Mouse (Mus musculus) heart, postnatal 0 days (tissue): Measurements from ENCODE around the gene Catsper1. TPM values are rescaled to one million over a fixed set of nuclear protein-coding genes. Genes with fewer than 3 reads are reported as not detected.
A peak's percentile ranks its signal among the peaks of the same experiment; 100 is the strongest.

Experiments
- ATAC-seq: fragments of 200-750 bp; cut with Nextera tagmentation; 2 replicates; pipeline ENCODE4 v1.8.0; 2017; ENCODE audit warnings: low read depth, moderate number of reproducible peaks, moderate library complexity; ENCODE audit not compliant: insufficient read depth
- DNase-seq: peaks from one replicate; pipeline ENCODE4 v3.0.0-alpha.2; 2016; ENCODE audit warnings: low spot score
- H3K27ac ChIP-seq: fragments of 300-500 bp; sonication (generic); 2 replicates; pipeline ENCODE4 v1.5.1; 2014; ENCODE audit warnings: low read depth, mild to moderate bottlenecking
- H3K27me3 ChIP-seq: fragments of 300-500 bp; sonication (generic); 2 replicates; pipeline ENCODE4 v1.6.1; 2014; ENCODE audit warnings: low read length, mixed read lengths; ENCODE audit not compliant: control insufficient read depth, insufficient read depth
- H3K36me3 ChIP-seq: fragments of 300-500 bp; sonication (generic); replicated peaks from 2 replicates; pipeline ENCODE4 v1.6.1; 2014; ENCODE audit warnings: low read length, mixed read lengths; ENCODE audit not compliant: control insufficient read depth, insufficient read depth
- H3K4me1 ChIP-seq: fragments of 300-500 bp; sonication (generic); 2 replicates; pipeline ENCODE4 v1.6.1; 2014; ENCODE audit warnings: antibody characterized with exemption; ENCODE audit not compliant: control insufficient read depth, insufficient read depth
- H3K4me2 ChIP-seq: fragments of 300-500 bp; sonication (generic); 2 replicates; pipeline ENCODE4 v1.6.1; 2014; ENCODE audit warnings: low read depth, mild to moderate bottlenecking, low read length, moderate library complexity
- H3K4me3 ChIP-seq: fragments of 300-500 bp; sonication (generic); 2 replicates; pipeline ENCODE4 v1.5.1; 2014; ENCODE audit warnings: low read depth, low read length
- H3K9ac ChIP-seq: fragments of 300-500 bp; sonication (generic); replicated peaks from 2 replicates; pipeline ENCODE4 v1.6.1; 2014; ENCODE audit warnings: low read depth, low read length, mixed read lengths
- H3K9me3 ChIP-seq: fragments of 300-500 bp; sonication (generic); replicated peaks from 2 replicates; pipeline ENCODE4 v1.6.1; 2016; ENCODE audit warnings: low read length; ENCODE audit not compliant: control insufficient read depth
- CTCF ChIP-seq: IDR thresholded peaks from 2 replicates; pipeline ENCODE4 v1.5.1; 2016; ENCODE audit warnings: antibody characterized with exemption, control low read depth, low read depth
- EP300 ChIP-seq: IDR thresholded peaks from 2 replicates; pipeline ENCODE4 v1.6.1; 2016; ENCODE audit warnings: antibody characterized with exemption, low read depth
- WGBS: fragments of 180-500 bp; shearing (Covaris S2); extraction: QIAGEN DNeasy Blood & Tissue Kit; methylation state at CpG from one replicate; pipeline ENCODE4 v1.1.7; 2014; 5-methylcytosine and 5-hydroxymethylcytosine counted together
- polyA plus RNA-seq: library from polyadenylated mRNA; unstranded; fragments of >200 nt; fragmentation: Nextera tagmentation; extraction: Ambion mirVana; gene quantifications from 2 replicates; pipeline ENCODE4 v1.2.1, GENCODE M21; 2015
- total RNA-seq: library from RNA; depleted of rRNA; stranded (reverse); fragments of >200 nt; gene quantifications from 2 replicates; pipeline ENCODE4 v1.2.3, GENCODE M21; 2014; ENCODE audit warnings: low replicate concordance

Catsper1 gene
- total and polyA plus RNA-seq, 2 experiments from 2014 or later = not detected

DNA sequence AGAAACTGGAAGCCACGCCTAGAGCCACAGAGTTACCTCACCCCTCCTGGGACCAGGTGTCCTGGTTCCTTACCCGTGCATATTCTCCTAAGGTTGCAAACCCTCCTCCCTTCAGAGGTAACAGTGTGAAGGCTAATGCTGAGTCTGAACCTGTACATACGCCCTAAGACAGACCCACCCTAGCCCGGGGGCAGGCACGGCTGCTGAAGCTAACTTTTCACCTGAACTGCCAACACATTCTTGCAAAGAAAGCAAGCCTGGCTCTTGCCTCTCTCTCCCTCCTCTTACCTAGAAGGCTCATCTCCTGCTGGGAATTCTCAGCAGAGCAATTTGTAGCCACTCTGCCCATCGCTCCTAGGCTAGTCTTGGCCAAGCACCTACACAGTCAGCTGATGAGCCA is 35.0 kb upstream of the Catsper1 start:
- Histone ChIP-seq H3K4me2 (no peak overlapping the region), H3K4me3 (no peak overlapping the region), H3K4me1 (peaks cover 17% of the 10 kb centered on the region), H3K27me3 (no peaks in the 10 kb centered on the region), H3K9me3 (no peaks in the 10 kb centered on the region), H3K9ac (no peak overlapping the region), H3K36me3 (no peaks in the 10 kb centered on the region), H3K27ac (no peak overlapping the region)
- TF ChIP-seq CTCF (no peak), EP300 (no peak)
- DNase-seq = no peak
- ATAC-seq = no peak
- 80% methylated on average over 6 of the region's 6 CpGs for WGBS

DNA sequence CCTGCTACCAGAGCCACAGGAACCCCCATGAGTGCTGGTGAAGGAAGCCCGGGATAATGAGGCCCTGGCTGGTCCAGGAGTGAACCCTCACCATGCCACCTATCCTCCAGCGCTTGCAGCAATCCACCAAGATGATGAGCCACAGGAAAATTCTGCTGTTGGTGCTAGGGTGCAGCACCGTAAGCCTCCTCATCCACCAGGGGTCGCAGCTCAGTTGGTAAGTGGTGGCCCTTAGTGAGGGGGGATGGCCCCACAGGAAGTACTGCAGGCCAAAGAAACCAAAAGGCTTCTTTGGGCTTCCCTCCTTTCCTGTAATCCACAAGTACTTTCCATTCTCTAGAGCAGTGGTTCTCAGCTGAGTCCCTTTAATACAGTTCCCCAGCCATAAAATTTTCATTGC is 33.1 kb upstream of the Catsper1 start:
- 12% methylated on average over 4 of the region's 4 CpGs for WGBS
- Histone ChIP-seq H3K9ac (no peak overlapping the region), H3K4me3 (no peak overlapping the region), H3K27me3 (no peaks in the 10 kb centered on the region), H3K36me3 (no peaks in the 10 kb centered on the region), H3K9me3 (no peaks in the 10 kb centered on the region), H3K4me1 (peaks cover 13% of the 10 kb centered on the region), H3K4me2 (no peak overlapping the region), H3K27ac (no peak overlapping the region)
- DNase-seq (peak; percentile 66), ATAC-seq (peak; percentile 38; the same call in 1 of the 2 replicates)
- TF ChIP-seq CTCF = peak; percentile 74
- no peak for TF ChIP-seq EP300

DNA sequence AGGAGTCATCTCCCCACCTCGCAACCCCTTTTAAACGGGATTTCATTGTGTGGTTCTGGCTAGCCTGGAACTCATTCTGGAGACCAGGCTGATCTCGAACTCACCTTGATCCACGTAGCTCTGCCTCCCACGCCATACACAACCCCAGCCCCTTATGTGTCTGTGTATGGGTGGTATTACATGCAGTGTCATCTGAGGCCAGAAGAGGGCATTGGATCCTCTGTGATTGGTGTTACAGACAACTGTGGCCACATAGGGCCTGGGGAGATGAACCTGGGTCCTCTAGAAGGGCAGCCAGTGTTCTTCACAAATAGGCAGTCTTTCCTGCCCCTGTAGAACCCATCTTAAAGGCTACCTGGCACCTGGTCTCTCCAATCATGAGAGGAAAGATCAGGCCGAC is 29.3 kb upstream of the Catsper1 start:
- TF ChIP-seq CTCF = peak; percentile 45
- no peak for TF ChIP-seq EP300
- no peak for ATAC-seq
- Histone ChIP-seq H3K4me2 (no peak overlapping the region), H3K9me3 (no peaks in the 10 kb centered on the region), H3K4me3 (no peak overlapping the region), H3K9ac (no peak overlapping the region), H3K27ac (no peak overlapping the region), H3K27me3 (peaks cover 6% of the 10 kb centered on the region; the same call in 1 of the 2 replicates), H3K36me3 (no peaks in the 10 kb centered on the region), H3K4me1 (no peaks in the 10 kb centered on the region)
- DNase-seq = no peak
- WGBS = 84% methylated on average over 6 of the region's 6 CpGs

DNA sequence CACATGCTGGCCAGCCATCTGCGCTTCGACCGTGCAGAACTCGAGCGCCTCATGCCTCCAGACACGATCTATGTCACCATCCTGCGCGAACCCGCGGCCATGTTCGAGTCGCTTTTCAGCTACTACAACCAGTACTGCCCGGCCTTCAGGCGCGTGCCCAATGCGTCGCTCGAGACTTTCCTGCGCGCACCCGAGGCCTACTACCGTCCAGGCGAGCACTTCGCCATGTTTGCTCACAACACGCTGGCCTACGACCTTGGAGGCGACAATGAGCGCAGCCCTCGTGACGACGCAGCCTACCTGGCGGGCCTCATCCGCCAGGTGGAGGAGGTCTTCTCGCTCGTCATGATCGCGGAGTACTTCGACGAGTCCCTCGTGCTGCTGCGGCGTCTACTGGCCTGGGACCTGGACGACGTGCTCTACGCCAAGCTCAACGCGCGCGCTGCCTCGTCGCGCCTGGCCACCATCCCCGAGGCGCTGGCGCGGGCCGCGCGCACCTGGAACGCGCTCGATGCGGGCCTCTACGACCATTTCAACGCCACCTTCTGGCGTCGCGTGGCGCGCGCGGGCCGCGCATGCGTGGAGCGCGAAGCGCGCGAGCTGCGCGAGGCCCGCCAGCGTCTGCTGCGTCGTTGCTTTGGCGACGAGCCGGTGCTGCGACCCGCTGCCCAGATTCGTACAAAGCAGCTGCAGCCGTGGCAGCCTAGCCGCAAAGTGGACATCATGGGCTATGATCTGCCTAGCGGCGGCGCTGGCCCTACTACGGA is 28.4 kb upstream of the Catsper1 start:
- Histone ChIP-seq H3K27me3 (peaks cover 6% of the 10 kb centered on the region; the same call in 1 of the 2 replicates), H3K27ac (no peak overlapping the region), H3K4me3 (peak overlapping the region; percentile 4; the same call in 1 of the 2 replicates), H3K9me3 (no peaks in the 10 kb centered on the region), H3K36me3 (no peaks in the 10 kb centered on the region), H3K9ac (no peak overlapping the region), H3K4me2 (peak overlapping the region; percentile 27), H3K4me1 (no peaks in the 10 kb centered on the region)
- WGBS = 36% methylated on average over 98 of the region's 98 CpGs
- ATAC-seq (peak; percentile 14; the same call in 1 of the 2 replicates), DNase-seq (no peak)
- TF ChIP-seq EP300 = no peak
- no peak for TF ChIP-seq CTCF

DNA sequence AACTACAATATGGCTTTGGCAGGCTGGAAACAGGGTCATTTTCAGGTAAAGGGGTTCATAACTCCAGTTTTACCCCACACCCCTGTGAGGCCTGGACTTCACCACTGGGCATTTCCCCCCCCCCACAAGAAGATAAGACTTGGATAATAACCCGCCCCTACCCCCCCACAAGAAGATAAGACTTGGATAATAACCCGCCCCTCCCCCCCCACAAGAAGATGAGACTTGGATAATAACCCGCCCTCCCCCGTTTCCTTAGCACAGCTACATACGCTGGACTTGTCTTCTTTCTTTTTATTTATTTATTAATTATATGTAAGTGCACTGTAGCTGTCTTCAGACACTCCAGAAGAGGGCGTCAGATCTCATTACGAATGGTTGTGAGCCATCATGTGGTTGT is 26.5 kb upstream of the Catsper1 start:
- DNase-seq (no peak), ATAC-seq (no peak)
- TF ChIP-seq EP300 (no peak), CTCF (no peak)
- Histone ChIP-seq H3K4me2 (no peak overlapping the region), H3K9ac (no peak overlapping the region), H3K36me3 (no peaks in the 10 kb centered on the region), H3K27me3 (peaks cover 6% of the 10 kb centered on the region; the same call in 1 of the 2 replicates), H3K9me3 (no peaks in the 10 kb centered on the region), H3K4me1 (no peaks in the 10 kb centered on the region), H3K27ac (no peak overlapping the region), H3K4me3 (no peak overlapping the region)
- WGBS = 82% methylated on average over 7 of the region's 7 CpGs
